In genomic region chr15:91907046-91907445, GRCm38 (mm10) we compare ENCODE assay signal across 7 mouse cellular contexts.
DNase-seq lines count a peak whose midpoint lies in the region.
"Not testable (repeated sequence)": the region's sequence is repeated elsewhere in the genome, so short reads cannot be mapped to it uniquely, and the experiment has no call there.

No protein-coding gene starts in this region.

- peak; percentile 46 to 53 for DNase-seq in adrenal gland, postnatal 4 days (ENCODE audit: low spot score in 2 of 2)
- peak; percentile 47 to 56 for DNase-seq in frontal cortex, postnatal 25 days (ENCODE audit: low spot score in 2 of 2)
- peak; percentile 17 to 20 for DNase-seq in heart, postnatal 10 days
- DNase-seq in layer of hippocampus, adult 11-12 months (ENCODE audit: low spot score), result peak; percentile 56
- peak; percentile 33 to 39 for DNase-seq in left cerebral cortex, postnatal 14 days (ENCODE audit: low spot score in 2 of 2)
- peak; percentile 21 for DNase-seq in ovary, postnatal 14 days (ENCODE audit: low spot score)
- peak; percentile 59 for DNase-seq in testis, postnatal 14 days (ENCODE audit: low spot score)

- intact Hi-C loops in heart, postnatal 10 days (cut with DNase I); left cerebral cortex, postnatal 14 days (cut with DNase I): not testable (repeated sequence)

Comparison
In these comparisons a context has a peak if more than half of its experiments do, and no peak if none do; other contexts are left out.
1. Peak in every context shown above with its lines: DNase-seq.